Mouse (Mus musculus) hindbrain, embryonic 11.5 days (tissue): ENCODE results near the gene Dph3. TPM values are rescaled to one million over a fixed set of nuclear protein-coding genes. Genes with fewer than 3 reads are reported as not detected.

ENCODE experiments used
- ATAC-seq: fragments of 200-750 bp; cut with Nextera tagmentation; 2 replicates; pipeline ENCODE4 v1.8.0; 2017; ENCODE audit warnings: mild to moderate bottlenecking, moderate TSS enrichment, moderate library complexity; ENCODE audit not compliant: low FRiP score
- DNase-seq: peaks from one replicate; pipeline ENCODE4 v3.0.0-alpha.2; 2015; ENCODE audit warnings: low spot score
- H3K27ac ChIP-seq: fragments of 300-500 bp; sonication (generic); 2 replicates; pipeline ENCODE4 v1.5.1; 2014; ENCODE audit warnings: mild to moderate bottlenecking, low read depth, low read length
- H3K27me3 ChIP-seq: fragments of 300-500 bp; sonication (generic); 2 replicates; pipeline ENCODE4 v1.6.1; 2014; ENCODE audit warnings: mild to moderate bottlenecking, low read length, moderate library complexity, mixed read lengths; ENCODE audit not compliant: control insufficient read depth, insufficient read depth
- H3K36me3 ChIP-seq: fragments of 300-500 bp; sonication (generic); 2 replicates; pipeline ENCODE4 v1.6.1; 2014; ENCODE audit warnings: mild to moderate bottlenecking, low read length, moderate library complexity, mixed read lengths; ENCODE audit not compliant: control insufficient read depth, insufficient read depth
- H3K4me1 ChIP-seq: fragments of 300-500 bp; sonication (generic); replicated peaks from 2 replicates; pipeline ENCODE4 v1.6.1; 2014; ENCODE audit warnings: low read length, mixed read lengths; ENCODE audit not compliant: control insufficient read depth, insufficient read depth
- H3K4me2 ChIP-seq: fragments of 300-500 bp; sonication (generic); replicated peaks from 2 replicates; pipeline ENCODE4 v1.6.1; 2014; ENCODE audit warnings: mild to moderate bottlenecking, low read depth, low read length
- H3K4me3 ChIP-seq: fragments of 300-500 bp; sonication (generic); 2 replicates; pipeline ENCODE4 v1.5.1; 2014; ENCODE audit warnings: low read depth, low read length
- H3K9ac ChIP-seq: fragments of 300-500 bp; sonication (generic); 2 replicates; pipeline ENCODE4 v1.6.1; 2014; ENCODE audit warnings: low read depth, low read length
- H3K9me3 ChIP-seq: fragments of 300-500 bp; sonication (generic); 2 replicates; pipeline ENCODE4 v1.6.1; 2016; ENCODE audit warnings: low read length; ENCODE audit not compliant: control insufficient read depth
- WGBS: fragments of 180-500 bp; shearing (Covaris S2); extraction: QIAGEN DNeasy Blood & Tissue Kit; methylation state at CpG from one replicate; pipeline ENCODE4 v1.1.7; 2014; 5-methylcytosine and 5-hydroxymethylcytosine counted together
- polyA plus RNA-seq: library from polyadenylated mRNA; unstranded; fragments of >200 nt; fragmentation: Nextera tagmentation; extraction: Ambion mirVana; gene quantifications from 2 replicates; pipeline ENCODE4 v1.2.1, GENCODE M21; 2014

Dph3 gene
- polyA plus RNA-seq, 1 experiment from 2014 or later, result 83.3 TPM

DNA sequence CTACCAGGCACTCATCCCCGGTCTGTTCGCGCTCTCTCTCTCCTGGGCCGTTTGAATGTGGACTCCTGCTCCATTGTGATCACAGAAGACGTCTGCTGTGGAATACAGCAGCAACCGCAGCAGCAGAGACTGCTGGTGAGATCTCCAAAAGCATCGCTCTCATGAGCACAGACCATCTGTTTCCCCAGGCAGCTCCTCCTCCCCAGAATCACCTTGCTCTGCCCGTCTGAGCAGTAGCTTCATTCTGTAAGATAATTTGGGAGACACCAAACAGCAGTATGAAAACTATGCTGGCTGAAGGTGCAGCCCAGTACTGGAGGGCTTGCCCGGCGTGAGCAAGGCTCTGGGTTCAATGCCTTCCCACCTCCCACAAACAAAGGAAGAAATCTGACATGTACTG lies 4.5 kb downstream of the Dph3 start:
- DNase-seq (no peak), ATAC-seq (no peak)
- Histone ChIP-seq H3K4me1 (0 out of 2 replicates have a peak, but pooled peaks cover 2% of the 10 kb centered on the region), H3K9ac (no peak overlapping the region), H3K4me3 (no peak overlapping the region), H3K4me2 (no peak overlapping the region), H3K27ac (no peak overlapping the region), H3K36me3 (peaks cover 8% of the 10 kb centered on the region), H3K27me3 (no peaks in the 10 kb centered on the region), H3K9me3 (no peaks in the 10 kb centered on the region)
- WGBS, result 89% methylated on average over 10 of the region's 10 CpGs

DNA sequence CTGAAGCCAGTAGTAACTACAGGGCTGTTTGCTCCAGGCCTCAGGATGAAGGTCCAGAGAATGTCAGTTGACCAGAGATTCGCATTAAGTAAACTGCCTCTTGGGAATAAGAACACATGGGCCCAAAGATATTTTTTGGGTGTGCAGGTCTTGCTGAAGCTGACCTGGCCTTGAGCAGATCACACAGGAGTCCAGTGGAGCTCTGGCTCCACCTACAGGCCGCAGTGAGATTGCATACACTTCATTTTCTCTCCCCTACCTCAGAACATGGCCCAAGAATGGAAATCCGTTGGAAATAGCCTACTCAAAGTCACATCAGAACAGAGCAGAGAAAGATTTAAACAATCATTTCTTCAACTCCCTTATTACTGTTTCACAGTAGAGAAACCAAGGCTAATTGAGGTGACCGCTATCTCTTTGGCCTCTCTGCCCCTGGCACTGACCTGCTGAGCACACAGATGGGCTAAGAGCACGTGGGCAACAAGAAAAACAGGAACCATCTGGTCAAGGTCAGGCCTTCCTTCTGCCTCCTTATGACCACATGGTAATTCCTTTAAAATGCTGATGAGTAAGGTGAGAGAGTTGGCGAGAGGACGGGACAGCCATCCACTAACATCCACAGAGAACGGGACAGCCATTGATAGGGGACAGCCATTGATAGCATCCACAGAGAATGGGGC lies 8.5 kb downstream of the Dph3 start:
- Histone ChIP-seq H3K27ac (no peak overlapping the region), H3K9ac (no peak overlapping the region), H3K4me2 (no peak overlapping the region), H3K4me3 (no peak overlapping the region), H3K4me1 (no peaks in the 10 kb centered on the region), H3K9me3 (no peaks in the 10 kb centered on the region), H3K27me3 (no peaks in the 10 kb centered on the region), H3K36me3 (peaks cover 4% of the 10 kb centered on the region)
- ATAC-seq (no peak), DNase-seq (peak; percentile 89)
- 46% methylated on average over 8 of the region's 8 CpGs for WGBS

- Histone ChIP-seq H3K4me1 (no peaks in the 10 kb centered on the region), H3K9me3 (no peaks in the 10 kb centered on the region), H3K36me3 (no peaks in the 10 kb centered on the region), H3K4me2 (no peak overlapping the region), H3K9ac (no peak overlapping the region), H3K27me3 (no peaks in the 10 kb centered on the region), H3K4me3 (no peak overlapping the region), H3K27ac (no peak overlapping the region)
- 59% methylated on average over 7 of the region's 7 CpGs for WGBS
- DNase-seq (no peak), ATAC-seq (no peak)
Observed at GRCm38 (mm10) chr14:32073901-32074300, 11.6 kb downstream of the Dph3 start.

GRCm38 (mm10) chr14:32073211-32073685 lies 12.3 kb downstream of the Dph3 start:
- Histone ChIP-seq H3K36me3 (no peaks in the 10 kb centered on the region), H3K4me1 (no peaks in the 10 kb centered on the region), H3K9me3 (no peaks in the 10 kb centered on the region), H3K4me3 (no peak overlapping the region), H3K27ac (no peak overlapping the region), H3K27me3 (no peaks in the 10 kb centered on the region), H3K4me2 (no peak overlapping the region), H3K9ac (no peak overlapping the region)
- WGBS, result 69% methylated on average over 8 of the region's 8 CpGs
- DNase-seq, result no peak
- ATAC-seq, result no peak

DNA sequence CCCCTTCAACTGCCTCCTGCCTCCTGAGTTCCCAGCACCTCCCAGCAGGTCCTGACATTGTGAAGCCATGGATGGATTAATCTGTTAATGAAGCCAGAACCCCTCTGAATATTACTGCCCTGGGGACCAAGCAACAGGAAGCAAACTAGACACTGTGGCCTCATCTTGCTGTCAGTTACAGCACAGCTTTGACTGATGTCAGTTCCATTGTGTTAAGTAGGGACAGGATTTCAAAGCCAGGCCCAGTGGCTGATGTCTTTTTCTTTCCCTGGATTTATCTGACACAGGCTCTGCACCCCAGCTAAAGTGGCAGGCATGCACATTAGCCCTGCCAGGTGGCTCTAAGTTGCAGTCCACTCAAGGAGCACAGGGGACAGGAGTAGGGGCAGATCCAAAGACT lies 12.7 kb downstream of the Dph3 start:
- ATAC-seq (no peak), DNase-seq (no peak)
- H3K4me1 ChIP-seq, result no peaks in the 10 kb centered on the region
- no peak overlapping the region for H3K4me3 ChIP-seq
- no peaks in the 10 kb centered on the region for H3K27me3 ChIP-seq
- H3K27ac ChIP-seq, result no peak overlapping the region
- no peaks in the 10 kb centered on the region for H3K36me3 ChIP-seq
- H3K9me3 ChIP-seq, result no peaks in the 10 kb centered on the region
- H3K9ac ChIP-seq, result no peak overlapping the region
- H3K4me2 ChIP-seq, result no peak overlapping the region

DNA sequence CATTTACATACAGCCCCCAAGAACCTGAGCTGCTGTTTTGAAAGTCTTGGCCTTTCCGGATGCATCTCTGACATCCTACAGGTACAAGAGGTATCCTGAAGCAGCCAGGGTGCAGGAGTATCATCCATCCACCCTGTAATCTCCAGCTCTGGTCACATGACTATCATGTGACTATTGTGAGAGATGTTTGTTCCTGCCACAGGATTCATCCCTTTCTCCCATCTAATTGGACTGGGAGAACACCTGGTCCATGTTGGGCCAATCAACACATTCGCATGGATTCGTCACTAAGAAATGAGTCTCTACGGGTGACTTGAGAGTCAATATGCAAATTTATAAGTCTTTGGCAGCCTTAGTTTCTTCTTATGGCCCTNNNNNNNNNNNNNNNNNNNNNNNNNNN lies 24.1 kb downstream of the Dph3 start:
- Histone ChIP-seq H3K27ac (no peak overlapping the region), H3K4me3 (no peak overlapping the region), H3K36me3 (no peaks in the 10 kb centered on the region), H3K4me1 (no peaks in the 10 kb centered on the region), H3K4me2 (no peak overlapping the region), H3K27me3 (no peaks in the 10 kb centered on the region), H3K9ac (no peak overlapping the region), H3K9me3 (no peaks in the 10 kb centered on the region)
- 85% methylated on average over 4 of the region's 4 CpGs for WGBS
- ATAC-seq (no peak), DNase-seq (no peak)

DNA sequence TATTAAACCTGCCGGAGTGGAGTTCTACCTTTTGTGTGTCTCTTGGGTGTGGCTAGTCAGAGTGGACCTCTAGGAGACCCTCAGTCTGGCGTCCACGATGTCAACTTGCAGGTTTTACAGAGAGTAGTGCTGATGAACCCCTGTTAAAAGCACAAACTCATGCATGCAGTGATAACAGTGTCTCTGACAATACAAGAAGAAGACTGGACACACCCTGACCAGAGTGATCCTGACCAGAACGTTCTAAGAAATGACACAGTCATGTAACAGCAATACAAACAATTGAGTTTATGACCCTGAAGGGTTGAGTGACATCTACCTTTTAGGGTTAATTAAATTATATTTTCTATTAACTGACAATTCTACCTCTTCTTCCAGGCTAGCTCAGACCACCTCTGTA lies 27.9 kb downstream of the Dph3 start:
- no peak overlapping the region for H3K27ac ChIP-seq
- no peak overlapping the region for H3K4me3 ChIP-seq
- H3K27me3 ChIP-seq, result no peaks in the 10 kb centered on the region
- no peak overlapping the region for H3K9ac ChIP-seq
- WGBS, result 87% methylated on average over 4 of the region's 4 CpGs
- no peaks in the 10 kb centered on the region for H3K4me1 ChIP-seq
- DNase-seq (no peak), ATAC-seq (no peak)
- H3K4me2 ChIP-seq, result no peak overlapping the region
- no peaks in the 10 kb centered on the region for H3K36me3 ChIP-seq
- H3K9me3 ChIP-seq, result no peaks in the 10 kb centered on the region

- Histone ChIP-seq H3K4me2 (no peak overlapping the region), H3K4me3 (no peak overlapping the region), H3K9ac (no peak overlapping the region), H3K27ac (no peak overlapping the region), H3K9me3 (no peaks in the 10 kb centered on the region), H3K4me1 (no peaks in the 10 kb centered on the region), H3K27me3 (no peaks in the 10 kb centered on the region), H3K36me3 (no peaks in the 10 kb centered on the region)
- 94% methylated on average over 2 of the region's 2 CpGs for WGBS
- DNase-seq (peak; percentile 30), ATAC-seq (no peak)
Observed at GRCm38 (mm10) chr14:32056675-32057074, 28.9 kb downstream of the Dph3 start.

GRCm38 (mm10) chr14:32055781-32056180 lies 29.7 kb downstream of the Dph3 start:
- H3K9ac ChIP-seq, result no peak overlapping the region
- 74% methylated on average over 8 of the region's 8 CpGs for WGBS

More at GRCm38 (mm10) chr14:32055781-32056180, 29.7 kb downstream of the Dph3 start:
- Histone ChIP-seq H3K4me1 (no peaks in the 10 kb centered on the region), H3K27ac (no peak overlapping the region), H3K9me3 (no peaks in the 10 kb centered on the region), H3K4me2 (no peak overlapping the region), H3K27me3 (no peaks in the 10 kb centered on the region), H3K36me3 (no peaks in the 10 kb centered on the region), H3K4me3 (no peak overlapping the region)
- no peak for DNase-seq
- ATAC-seq, result no peak
